Mouse (Mus musculus) spleen, adult 10 weeks (tissue): ENCODE results near the gene Gm6370. TPM values are rescaled to one million over a fixed set of nuclear protein-coding genes. Genes with fewer than 3 reads are reported as not detected.

Experiments used
- polyA plus RNA-seq: library from polyadenylated mRNA; stranded (reverse); fragments of 350-450 nt; fragmentation: Illumina TruSeq; extraction: RNeasy Lipid Tissue Mini Kit (QIAGEN cat#74804); gene quantifications from one replicate; pipeline ENCODE4 v1.2.3, GENCODE M21; 2015; ENCODE audit warnings: low replicate concordance; ENCODE audit not compliant: insufficient read depth

Gene Gm6370
- polyA plus RNA-seq, result not detected

DNA sequence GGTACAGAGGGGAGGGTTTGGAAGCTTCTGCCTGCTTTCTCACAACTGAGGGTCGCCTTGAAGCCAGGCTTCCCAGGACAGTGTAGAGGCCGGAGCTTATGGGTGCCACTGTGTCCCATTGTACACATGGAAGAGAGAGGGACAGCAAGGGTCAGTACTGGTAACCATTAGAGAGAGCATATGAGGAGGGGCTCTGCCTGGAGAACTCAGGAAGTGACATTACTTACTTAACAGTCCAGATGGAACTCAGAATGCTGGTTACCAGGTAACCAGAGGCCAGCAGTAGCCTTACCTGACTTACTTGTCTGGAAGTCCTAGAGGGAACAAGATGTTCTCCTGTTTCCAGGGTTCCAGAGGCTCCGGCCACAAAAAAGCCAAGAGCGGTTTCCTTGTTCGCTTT, at the start of gene Gm6370:
Gene Gm6370 (plus strand): TSS at position 301 of the 400 bp plus-strand sequence.

DNA sequence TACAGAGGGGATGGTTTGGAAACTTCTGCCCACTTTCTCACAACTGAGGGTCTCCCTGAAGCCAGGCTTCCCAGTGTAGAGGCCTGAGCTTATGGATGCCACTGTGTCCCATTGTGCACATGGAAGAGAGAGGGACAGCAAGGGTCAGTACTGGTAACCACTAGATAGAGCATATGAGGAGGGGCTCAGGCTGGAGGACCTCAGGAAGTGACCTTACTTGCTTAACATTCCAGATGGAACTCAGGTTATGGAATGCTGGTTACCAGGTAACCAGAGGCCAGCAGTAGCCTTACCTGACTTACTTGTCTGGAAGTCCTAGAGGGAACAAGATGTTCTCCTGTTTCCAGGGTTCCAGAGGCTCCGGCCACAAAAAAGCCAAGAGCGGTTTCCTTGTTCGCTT, 9.5 kb upstream of the Gm6370 start, which contains the start of gene Gm6408:
Gene Gm6408 (plus strand): TSS at position 301 of the 400 bp plus-strand sequence.

DNA sequence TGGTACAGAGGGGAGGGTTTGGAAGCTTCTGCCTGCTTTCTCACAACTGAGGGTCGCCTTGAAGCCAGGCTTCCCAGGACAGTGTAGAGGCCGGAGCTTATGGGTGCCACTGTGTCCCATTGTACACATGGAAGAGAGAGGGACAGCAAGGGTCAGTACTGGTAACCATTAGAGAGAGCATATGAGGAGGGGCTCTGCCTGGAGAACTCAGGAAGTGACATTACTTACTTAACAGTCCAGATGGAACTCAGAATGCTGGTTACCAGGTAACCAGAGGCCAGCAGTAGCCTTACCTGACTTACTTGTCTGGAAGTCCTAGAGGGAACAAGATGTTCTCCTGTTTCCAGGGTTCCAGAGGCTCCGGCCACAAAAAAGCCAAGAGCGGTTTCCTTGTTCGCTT, 10.9 kb downstream of the Gm6370 start, which contains the start of gene 4930449I24Rik:
Gene 4930449I24Rik (plus strand): TSS at position 301 of the 400 bp plus-strand sequence.

DNA sequence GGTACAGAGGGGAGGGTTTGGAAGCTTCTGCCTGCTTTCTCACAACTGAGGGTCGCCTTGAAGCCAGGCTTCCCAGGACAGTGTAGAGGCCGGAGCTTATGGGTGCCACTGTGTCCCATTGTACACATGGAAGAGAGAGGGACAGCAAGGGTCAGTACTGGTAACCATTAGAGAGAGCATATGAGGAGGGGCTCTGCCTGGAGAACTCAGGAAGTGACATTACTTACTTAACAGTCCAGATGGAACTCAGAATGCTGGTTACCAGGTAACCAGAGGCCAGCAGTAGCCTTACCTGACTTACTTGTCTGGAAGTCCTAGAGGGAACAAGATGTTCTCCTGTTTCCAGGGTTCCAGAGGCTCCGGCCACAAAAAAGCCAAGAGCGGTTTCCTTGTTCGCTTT, 22.7 kb downstream of the Gm6370 start, which contains the start of gene Gm3402:
Gene Gm3402 (plus strand): TSS at position 301 of the 400 bp plus-strand sequence.

DNA sequence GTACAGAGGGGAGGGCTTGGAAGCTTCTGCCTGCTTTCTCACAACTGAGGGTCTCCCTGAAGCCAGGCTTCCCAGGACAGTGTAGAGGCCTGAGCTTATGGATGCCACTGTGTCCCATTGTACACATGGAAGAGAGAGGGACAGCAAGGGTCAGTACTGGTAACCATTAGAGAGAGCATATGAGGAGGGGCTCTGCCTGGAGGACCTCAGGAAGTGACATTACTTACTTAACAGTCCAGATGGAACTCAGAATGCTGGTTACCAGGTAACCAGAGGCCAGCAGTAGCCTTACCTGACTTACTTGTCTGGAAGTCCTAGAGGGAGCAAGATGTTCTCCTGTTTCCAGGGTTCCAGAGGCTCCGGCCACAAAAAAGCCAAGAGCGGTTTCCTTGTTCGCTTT, 34.3 kb downstream of the Gm6370 start, which contains the start of gene Gm3404:
Gene Gm3404 (plus strand): TSS at position 301 of the 400 bp plus-strand sequence.

DNA sequence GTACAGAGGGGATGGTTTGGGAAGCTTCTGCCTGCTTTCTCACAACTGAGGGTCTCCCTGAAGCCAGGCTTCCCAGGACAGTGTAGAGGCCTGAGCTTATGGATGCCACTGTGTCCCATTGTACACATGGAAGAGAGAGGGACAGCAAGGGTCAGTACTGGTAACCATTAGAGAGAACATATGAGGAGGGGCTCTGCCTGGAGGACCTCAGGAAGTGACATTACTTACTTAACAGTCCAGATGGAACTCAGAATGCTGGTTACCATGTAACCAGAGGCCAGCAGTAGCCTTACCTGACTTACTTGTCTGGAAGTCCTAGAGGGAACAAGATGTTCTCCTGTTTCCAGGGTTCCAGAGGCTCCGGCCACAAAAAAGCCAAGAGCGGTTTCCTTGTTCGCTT, 46.2 kb downstream of the Gm6370 start, which contains the start of gene Gm3409:
Gene Gm3409 (plus strand): TSS at position 301 of the 400 bp plus-strand sequence.

Other genes starting within 250 kb of the Gm6370 start
- 1.4 TPM for gene Wasf3, start 106.4 kb upstream of the Gm6370 start, polyA plus RNA-seq
- gene Gm6408, start 9.4 kb upstream of the Gm6370 start, polyA plus RNA-seq, result not detected
- gene 4930449I24Rik, start 11.0 kb downstream of the Gm6370 start, polyA plus RNA-seq, result not detected
- not detected for gene Gm3402, start 22.8 kb downstream of the Gm6370 start, polyA plus RNA-seq
- gene Gm3404, start 34.4 kb downstream of the Gm6370 start, polyA plus RNA-seq, result not detected
- not detected for gene Gm3409, start 46.3 kb downstream of the Gm6370 start, polyA plus RNA-seq
- gene Gm3415, start 64.8 kb downstream of the Gm6370 start, polyA plus RNA-seq, result not detected
- not detected for gene Gpr12, start 93.9 kb downstream of the Gm6370 start, polyA plus RNA-seq